Mouse (Mus musculus) kidney, adult 2 months (tissue): Measurements from ENCODE around the gene Blm.

Source experiments
- CTCF ChIP-seq: fragments of 200-500 bp; conservative IDR thresholded peaks from 2 replicates; pipeline ENCODE4 v1.5.1; 2011; ENCODE audit warnings: low read depth, mild to moderate bottlenecking, control low read depth, low read length, moderate library complexity, mixed read lengths; ENCODE audit not compliant: insufficient read depth, insufficient read length
- POLR2A ChIP-seq: fragments of 200-500 bp; IDR thresholded peaks from one replicate; pipeline ENCODE4 v1.6.1; 2011; ENCODE audit warnings: low read depth, low read length, control low read depth

GRCm38 (mm10) chr7:80467334-80467733 is 67.6 kb downstream of the Blm start:
- TF ChIP-seq CTCF (no peak), POLR2A (no peak)
